Mouse (Mus musculus) ES-CJ7 (cell line): Measurements from ENCODE around the gene Fbxo11.

ENCODE experiments used
- DNase-seq: peaks from one replicate; pipeline ENCODE4 v3.0.0; 2011; ENCODE audit warnings: low read depth, low spot score

The Fbxo11 gene

DNA sequence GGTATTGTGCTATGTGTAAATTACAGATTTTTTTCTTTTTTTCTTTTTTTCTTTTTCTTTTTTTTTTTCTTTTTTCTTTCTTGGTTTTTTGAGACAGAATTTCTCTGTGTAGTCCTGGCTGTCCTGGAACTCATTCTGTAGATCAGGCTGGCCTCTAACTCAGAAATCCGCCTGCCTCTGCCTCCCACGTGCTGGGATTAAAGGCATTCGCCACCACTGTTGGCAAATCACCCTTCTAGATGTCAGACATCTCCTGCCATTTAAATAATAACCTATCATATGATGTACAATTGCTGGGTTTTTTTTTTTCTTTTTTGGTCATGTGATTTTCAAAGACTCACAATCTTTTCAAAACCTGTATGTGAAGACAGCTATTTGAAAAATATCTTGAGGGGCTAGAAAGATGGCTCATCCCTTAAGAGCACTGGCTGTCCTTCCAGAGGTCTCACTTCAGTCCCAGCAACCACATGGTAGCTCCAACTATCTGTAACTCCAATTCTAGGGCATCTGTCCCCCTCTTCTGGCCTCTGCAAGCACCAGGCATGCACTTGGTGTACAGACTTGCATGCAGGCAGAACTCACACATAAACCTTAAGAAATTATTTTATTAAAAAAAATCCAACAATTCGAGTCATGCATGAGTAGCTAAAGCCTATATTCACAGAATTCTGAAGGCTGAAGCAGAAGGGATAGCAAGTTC, 2.3 kb upstream of the Fbxo11 start:
- peak; percentile 32 for DNase-seq

DNA sequence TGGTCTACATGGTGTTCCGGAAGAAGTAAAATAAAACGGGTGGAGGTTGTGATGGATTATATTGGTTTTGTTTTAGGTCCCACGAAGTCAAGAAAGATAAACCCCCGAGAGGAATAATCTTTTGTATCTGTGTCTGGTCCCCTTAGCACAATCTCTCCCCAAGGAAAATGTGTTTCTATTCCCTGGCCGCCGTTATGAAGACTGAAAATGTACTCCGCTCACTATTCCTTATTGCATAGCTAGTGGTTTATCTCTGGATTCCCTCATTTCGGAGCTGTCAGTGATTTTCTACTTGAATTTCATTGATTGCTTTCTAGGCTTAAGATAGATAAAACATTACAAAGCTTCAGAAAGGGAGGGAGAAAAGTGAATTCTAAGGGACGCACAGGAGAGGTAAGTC, 1.7 kb upstream of the Fbxo11 start:
- no peak for DNase-seq

DNA sequence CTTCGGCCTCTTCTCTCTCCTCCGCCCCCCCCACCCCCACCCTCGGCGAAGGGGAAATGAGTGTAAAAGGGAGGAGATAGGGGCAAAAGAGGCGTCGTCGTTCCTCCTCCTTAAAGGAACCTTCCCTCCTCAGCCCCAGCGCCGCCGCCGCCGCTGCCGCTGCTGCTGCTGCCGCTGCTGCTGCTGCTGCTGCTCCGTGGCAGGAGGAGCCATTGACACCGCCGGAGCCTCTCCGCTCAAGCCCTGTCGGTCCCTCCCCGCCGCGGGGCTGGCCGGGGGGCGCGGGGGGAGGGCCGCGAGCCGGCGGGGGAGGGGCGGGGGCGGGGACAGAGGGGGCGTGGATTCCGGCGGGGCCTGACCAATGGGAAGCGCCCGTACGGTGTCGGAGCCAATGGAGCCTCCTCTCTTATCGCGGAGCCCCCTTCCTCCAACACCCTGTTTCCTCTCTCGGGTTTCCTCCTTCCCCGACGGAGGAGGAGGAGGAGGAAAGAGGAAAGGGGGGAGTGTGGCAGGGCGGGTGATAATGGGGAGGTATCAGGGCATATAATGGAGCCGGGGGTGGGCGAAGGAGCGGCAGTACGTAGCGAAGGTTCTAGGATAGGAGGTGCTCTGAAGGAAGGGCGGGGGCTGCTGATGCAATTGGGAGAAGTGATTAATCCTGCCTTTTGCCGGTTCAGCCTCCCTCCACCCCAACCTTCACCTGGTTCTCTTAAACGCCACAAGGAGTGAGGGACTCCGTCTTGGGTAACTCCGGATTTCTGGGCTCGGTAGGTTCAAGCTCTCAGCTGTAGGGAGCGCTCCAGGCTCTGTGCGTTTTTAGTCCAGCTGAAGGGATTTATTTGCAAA, 933 bp upstream of the Fbxo11 start:
- DNase-seq = peak; percentile 98

DNA sequence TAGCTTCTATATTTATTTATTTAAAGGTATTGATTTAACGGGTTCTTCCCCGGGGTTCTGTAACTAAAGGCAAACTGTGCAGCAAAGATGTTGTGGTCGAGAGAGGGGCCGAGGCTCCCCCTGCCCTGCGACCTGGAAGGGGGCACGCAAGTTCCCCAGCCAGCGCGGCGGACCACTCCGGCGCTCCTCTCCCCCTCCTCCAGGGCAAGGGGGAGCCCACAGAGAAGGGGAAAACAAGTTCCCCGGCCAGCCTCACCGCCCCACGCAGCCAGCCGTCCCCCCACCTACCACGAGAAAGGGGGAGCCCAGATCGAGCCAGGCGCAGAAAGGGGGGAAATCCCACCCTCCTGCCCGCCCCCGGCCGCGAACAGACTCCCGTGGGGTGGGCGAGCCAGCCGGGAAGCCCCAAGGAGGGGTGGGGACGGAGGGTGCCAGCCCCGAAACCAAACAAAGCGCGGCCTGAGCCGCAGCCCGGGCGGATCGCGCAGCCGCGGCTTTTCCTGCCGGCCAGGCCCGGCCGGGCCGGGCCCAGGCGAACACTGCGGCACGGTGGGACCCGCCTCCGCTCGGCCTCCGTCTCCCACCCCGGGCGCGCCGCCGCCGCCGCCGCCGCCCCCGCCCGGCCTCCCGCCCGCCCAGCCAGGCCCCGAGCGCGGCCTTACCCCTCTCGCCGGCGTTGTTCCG, 602 bp downstream of the Fbxo11 start:
- DNase-seq = peak; percentile 38

DNA sequence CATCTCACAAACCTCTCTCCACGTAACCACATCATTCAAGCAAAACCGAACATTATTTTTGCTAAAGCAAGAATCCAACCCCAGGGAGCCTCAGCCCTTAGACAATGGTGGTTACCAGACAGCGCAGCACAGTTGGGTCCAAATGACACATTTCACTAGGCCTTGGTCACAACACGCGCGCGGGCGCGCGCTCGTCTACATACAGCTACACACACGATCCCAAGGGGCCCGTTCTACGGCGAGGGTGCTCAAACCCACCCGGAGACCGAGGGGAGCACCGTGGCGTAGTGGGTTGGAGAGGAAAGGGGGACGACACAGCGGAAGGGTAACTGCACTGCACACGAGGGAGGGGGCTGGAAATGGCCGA, 1.1 kb downstream of the Fbxo11 start:
- DNase-seq = peak; percentile 64

DNA sequence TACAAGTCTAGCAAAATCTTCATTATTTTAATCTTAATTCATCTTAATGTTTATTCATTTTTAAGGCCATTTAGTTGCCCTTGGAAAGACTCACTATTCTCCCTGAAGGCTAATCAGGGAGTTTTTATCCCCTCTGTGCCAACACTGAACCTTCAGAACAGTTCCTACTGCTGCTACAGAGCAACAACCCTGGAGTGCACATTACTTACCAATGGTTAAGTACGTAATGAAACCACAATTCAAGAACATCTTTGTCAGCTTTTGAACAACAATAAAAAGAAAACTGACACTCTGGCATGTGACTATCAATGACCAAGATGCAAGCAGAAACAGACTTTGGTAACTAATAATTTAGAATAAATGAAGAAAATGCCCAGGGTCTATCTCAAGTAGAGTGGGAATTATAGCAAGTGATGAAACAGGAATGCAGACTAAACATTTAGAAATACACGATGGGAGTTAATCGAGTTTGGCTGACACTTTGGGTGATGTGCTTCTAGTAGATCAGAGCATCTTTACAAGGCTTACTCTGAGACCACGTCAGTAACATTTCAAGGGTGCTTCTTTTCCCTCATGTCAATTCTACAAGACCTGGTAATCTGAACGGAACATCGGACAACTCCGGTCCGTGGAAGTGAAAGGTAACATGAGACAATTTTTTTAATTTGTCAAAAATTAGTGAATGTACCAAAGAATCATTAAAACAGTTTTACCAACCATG, 2.1 kb downstream of the Fbxo11 start:
- no peak for DNase-seq

DNA sequence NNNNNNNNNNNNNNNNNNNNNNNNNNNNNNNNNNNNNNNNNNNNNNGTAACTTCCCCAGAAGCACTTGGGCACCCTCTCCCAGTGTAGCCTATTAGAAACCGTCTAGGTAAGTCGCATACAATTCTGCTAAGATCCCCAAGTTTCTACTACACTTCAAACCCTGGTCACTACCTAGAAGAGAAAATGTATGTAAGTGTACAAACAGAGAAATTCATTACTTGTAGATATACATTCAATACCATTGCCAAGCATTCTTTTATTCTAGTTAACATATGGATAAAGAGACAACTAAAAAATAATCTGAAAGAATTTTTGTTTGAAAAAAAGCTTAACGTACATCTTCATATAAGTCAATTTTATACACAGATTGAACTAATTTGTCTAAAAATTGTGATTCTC, 3.1 kb downstream of the Fbxo11 start:
- no peak for DNase-seq

DNA sequence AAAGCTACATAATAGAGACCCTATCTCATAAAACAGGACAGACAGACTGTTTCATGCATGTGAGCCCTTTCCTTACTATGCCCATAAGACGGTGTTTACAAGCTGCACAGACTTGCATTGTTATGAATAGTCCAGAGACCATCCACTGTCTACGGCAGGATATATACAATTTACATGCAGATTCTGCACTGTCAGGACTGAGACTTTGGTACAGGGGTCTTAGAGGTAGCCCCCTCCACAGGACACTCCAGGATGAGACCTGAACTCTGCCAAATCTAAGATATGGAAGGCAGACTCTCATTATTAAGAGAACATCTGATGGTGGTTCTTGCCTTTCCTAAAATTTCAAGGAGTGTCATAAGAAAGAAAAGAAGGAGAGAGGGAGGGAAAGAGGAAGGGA, 6.8 kb downstream of the Fbxo11 start:
- no peak for DNase-seq

DNA sequence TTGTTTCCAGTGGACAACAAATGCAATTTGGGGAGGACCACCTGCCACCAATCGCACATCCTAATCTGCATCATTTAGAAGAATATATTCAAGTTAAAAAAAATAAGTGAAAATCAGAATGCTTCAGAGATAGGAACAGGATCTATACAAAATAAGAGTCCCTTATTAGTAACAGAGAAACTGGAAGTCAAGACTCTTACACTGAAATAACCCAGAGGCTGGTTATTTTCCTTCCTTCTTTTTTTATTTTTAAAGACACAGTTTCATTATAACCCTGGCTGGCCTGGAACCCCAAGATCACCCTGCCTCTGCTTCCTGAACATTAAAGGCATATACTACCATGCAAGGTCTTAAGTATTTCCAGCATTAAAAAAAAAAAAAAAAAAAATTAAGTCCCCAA, 7.2 kb downstream of the Fbxo11 start:
- no peak for DNase-seq

DNA sequence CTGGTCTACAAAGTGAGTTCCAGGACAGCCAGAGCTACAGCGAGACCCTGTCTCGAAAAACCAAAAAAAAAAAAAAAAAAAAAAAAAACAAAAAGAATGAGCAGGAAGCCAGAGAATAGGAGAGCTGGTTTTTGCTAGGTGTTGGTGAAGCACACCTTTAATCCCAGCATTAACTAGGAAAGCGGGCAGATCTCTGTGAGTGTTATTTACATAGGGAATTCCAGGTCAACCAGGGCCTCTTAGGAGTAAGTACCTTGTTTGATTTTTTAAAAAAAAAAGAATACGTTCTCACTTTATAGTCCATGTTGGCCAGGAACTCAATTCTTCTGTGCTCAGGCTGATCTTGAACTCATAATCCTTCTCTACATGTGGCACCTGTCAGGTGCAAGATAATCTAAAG, 13.4 kb downstream of the Fbxo11 start:
- no peak for DNase-seq

DNA sequence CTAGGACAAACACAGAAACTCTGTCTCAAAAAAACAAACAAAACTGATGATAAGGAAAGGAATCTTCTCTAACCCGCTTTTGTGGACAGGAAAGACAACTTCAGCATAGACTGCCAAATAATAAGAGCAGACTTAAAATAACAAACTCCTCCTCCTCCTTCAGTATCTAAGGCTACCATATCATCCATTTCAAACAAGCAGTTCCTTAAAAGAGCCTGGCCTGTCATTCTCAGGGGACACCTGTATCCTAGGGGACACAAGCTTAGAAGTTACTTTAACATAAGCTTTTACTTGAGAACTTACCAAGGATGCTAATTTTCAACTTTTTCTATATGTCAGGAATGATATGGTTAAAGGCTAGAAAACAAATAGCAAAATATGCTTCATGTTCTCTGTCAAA, 14.2 kb downstream of the Fbxo11 start:
- DNase-seq = no peak

DNA sequence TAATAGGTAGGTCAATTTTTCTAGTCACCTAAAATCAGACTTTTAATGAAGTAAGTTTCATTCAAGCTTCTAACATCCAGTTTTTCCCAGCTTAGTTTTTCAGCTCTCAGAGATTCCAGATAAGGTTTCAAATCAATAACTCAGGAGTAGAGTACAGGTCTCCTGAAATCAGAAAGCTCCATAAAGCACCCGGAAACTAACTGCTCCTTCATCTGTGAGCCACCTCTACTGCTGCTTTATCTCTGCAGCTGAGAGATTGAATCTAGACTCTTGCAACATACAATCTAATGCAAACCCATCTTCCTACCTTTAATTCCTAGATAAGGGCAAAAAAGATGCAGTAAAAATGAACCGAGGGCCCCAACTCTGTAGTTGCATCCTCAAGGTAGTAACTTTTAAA, 14.8 kb downstream of the Fbxo11 start:
- DNase-seq = no peak

DNA sequence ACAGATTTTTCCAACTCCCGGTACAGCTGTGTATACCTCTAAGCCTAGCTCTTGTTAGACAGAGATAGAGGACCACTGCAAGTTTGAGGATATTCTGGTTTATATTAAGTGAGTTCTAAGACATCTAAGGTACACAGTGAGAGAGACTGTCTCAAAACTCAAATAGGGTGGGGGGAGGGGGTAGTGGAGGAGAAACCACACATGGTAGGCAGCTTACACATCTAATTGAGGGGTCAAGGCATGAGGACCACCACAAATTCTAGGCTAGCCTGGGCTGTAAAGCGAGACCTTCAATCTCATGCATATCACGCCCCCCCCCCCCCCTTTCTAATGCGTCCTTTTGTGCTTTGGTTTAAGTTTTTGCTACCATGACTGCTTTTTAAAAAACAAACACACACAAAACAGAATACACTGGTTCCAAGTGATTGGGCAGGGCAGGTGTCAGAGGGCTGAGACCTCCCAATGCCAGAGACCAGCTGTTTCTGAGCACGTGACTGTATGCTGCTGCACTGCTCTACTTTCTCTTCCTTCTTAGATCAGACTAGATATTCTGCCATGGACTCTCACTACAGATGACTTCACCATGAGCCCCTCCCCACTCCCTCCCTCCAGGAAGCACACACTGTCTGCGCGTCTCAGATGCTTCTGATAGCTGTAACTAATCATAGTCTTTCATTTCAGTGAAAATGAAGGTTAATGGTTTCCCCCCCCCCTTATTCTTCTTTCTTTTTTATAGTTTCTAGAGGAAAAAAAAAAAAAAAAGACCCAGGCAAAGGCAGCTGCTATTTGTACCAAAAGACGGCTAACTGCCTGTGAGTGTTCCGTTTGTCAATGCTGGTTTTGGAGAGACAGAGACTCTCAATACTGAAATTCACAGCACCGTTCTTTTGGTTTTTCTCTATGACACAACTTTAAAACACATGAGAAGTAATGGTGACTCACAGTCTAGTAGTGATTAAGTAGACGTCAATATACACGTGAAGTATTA, 22.7 kb downstream of the Fbxo11 start:
- DNase-seq = no peak

DNA sequence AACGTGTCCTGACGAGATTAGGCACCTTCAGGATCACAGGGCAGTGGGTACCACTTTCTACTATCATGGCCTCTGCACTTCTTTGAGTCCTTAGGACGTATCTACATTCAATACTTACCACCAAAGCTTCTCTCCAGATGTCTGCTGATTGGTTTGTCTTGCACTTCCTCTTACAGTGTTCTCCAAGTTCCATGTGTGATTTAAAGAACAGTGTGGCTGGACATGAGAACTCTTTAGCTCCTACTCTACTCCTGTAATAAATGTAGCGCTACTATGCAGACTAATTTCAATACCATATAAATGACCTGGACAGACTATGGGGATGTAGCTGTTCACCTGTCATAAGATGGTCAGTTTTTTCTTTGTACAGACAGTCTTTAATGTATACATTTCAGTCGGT, 24.3 kb downstream of the Fbxo11 start:
- no peak for DNase-seq

DNA sequence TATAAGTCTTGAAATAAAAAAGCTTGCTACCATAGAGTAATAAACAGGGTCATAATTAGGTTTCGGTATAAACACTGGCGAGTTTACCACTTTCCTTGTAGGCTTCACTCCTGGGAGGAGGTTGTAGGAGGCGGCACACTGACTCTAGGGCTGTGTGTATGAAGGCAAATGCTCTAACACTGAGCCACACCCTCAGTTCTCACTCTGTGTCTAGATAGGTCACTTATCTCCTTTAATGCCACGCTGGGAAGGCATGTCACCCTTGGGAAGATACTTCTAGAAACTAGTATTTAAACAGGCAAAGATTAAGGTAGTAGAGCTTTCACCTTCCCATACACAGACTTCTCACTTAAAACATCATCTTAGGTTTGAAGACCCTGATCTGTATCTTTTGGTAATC, 30.7 kb downstream of the Fbxo11 start:
- no peak for DNase-seq

DNA sequence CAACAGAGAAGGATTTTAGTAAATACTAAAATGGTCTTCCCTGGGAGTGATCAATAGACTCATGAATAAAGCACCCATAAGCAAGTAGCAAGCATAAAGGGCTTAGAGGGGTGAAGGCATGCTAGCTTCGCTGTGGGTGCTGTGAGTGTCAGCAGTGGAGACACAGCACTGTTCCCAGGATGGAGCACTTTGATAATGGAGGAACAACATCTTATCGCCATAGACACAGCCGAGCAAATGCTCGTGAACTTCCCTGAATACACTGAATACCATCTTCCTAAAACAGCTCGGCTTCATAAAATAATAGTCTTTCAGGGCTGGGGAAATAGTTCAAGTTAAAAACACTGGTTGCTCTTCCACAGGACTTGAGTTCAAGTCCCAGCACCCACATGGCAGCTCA, 33.3 kb downstream of the Fbxo11 start:
- DNase-seq = no peak

DNA sequence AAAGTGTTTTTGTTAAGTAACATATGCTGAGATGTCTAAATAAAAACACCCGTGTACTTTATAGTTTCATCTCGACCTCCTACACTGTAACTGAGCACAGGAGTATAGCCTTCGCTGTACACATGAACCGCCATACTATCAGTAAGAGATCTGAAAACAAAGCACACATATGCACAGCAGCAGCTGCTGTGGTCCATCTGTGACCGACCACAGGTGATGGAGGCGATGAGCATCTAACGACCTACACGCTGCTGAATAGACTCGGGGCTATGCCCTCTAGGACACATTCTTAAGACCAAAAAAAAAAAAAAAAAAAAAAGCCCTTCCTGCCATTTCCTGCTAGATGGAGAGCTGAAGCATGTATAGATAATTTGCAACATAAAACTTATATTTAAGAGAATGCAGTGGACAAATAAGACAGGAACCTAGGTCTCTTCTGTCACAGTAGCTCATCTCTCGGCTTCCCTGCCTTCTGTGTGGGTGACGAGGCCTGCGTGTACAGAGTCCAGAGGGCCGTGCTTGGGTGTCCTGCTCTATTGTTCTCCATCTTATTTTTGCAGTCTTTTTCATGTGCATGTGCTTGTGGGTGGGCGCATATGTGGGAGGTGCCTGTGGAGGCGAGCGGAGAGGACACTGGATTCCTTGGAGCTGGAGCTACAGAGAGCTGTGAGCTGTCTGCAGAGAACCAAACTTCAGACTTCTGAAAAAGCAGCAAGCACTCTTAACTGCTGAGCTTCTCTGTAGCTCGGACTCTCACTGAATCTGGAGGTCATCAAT, 35.7 kb downstream of the Fbxo11 start:
- DNase-seq = no peak

DNA sequence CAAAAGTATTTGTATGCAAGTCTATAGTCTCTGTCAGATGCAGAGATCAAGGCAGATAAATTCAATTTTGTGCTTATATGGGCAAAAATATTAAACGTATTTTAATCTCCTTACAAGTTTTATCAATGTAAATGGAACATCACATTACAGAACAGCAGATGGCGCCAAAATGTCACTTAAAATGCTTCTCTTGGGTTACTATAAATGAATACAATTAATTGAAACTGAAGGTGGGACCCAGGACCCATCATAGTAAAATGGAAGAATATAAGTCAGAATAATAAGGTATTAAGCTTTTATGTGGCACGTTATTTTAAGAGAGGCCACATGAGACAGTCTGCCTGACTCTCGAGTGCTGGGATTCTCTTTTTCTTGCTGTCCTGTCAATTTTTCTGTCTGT, 39.9 kb downstream of the Fbxo11 start:
- peak; percentile 38 for DNase-seq

DNA sequence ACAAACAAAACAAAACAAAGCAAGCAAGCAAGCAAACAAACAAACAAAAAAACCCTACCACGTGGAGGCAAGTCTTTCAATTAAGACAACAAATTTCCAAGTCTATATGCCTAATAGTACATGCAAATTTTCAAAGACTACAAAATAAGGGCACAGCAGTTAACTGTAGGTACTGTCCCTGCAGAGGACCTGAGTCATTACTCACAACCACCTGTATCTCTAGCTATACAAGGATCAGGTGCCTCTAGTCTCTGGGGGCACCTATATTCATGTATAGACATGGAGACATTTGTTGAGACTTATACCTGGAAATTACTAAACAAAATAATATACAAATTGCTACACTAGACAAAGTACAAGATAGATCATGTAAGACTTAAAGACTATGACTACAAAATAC, 41.2 kb downstream of the Fbxo11 start:
- no peak for DNase-seq

DNA sequence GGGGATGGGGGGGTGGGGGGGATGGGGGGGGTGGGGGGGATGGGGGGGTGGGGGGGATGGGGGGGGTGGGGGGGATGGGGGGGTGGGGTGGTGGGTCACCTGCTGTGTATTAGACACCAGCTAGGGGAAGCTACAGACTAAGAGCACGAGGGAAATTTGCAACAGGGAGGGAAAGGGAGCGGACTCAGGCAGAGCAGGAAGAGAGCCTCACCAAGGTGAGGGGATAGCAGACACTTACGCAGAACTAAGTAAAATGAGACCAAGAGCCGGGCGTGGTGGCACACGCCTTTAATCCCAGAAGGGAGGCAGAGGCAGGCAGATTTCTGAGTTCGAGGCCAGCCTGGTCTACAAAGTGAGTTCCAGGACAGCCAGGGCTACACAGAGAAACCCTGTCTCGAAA, 49.1 kb downstream of the Fbxo11 start:
- DNase-seq = peak; percentile 63
